Mouse (Mus musculus) erythroblast, embryonic 14.5 days (primary cell): ENCODE data around the gene Khdc3.

Source experiments
- GATA1 ChIP-seq: IDR thresholded peaks from 2 replicates; pipeline ENCODE4 v1.6.1; 2012; ENCODE audit warnings: low read length, inconsistent platforms, mixed read lengths
- TAL1 ChIP-seq: IDR thresholded peaks from 3 replicates; pipeline ENCODE4 v1.6.1; 2012; ENCODE audit warnings: low read length, inconsistent platforms, mixed read lengths

DNA sequence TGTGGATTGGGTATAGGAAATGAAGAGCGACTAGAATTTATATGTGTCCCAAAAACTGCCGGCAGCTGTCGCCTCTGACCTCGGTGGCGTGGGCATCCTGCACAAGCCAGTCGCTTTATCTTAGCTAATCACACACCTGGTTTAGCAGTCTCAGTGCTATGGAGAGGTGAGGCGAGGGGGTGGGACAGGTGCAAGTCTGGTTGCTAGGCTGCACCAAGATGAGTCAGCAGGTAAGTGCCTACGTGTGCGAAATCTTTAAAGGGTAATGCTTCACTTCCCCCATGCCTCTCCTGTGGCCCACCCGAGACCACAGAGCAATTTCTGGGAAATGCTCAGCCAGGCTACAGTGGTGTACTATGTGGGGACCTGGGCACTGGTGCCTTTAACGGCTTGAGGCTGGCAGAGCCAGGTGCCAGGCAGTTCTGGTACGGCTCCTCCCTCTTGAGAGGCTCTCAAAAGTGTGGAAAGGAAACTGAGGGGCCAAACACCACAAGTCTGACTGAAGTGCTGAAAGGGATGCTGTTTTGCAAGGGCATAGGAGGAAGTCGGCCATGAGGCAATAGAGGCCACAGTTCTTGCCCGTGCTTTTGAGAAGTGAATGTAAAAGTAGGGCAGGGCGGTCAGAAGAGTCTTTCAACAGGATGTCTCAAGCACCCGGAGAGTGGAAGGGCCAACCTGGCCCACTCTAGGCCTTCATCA lies 12.3 kb upstream of the Khdc3 start:
- TF ChIP-seq GATA1 (no peak), TAL1 (no peak)
